Mouse (Mus musculus) brain, adult 2 months (tissue): Measurements from ENCODE around the gene Rpl10-ps3.

Source experiments
- DNase-seq: peaks from one replicate; pipeline ENCODE4 v3.0.0; 2011; ENCODE audit warnings: low read depth, low spot score

Gene Rpl10-ps3

GRCm38 (mm10) chr9:50311036-50311545 is 33.7 kb downstream of the Rpl10-ps3 start:
- no peak for DNase-seq

GRCm38 (mm10) chr9:50305666-50306402 is 38.9 kb downstream of the Rpl10-ps3 start:
- DNase-seq: peak; percentile 83

- DNase-seq: no peak
These were observed 39.7 kb downstream of the Rpl10-ps3 start for GRCm38 (mm10) chr9:50305046-50305445.

GRCm38 (mm10) chr9:50304004-50304403 is 40.8 kb downstream of the Rpl10-ps3 start:
- no peak for DNase-seq

GRCm38 (mm10) chr9:50301722-50302121 is 43.0 kb downstream of the Rpl10-ps3 start:
- DNase-seq: peak; percentile 89

GRCm38 (mm10) chr9:50298389-50298788 is 46.4 kb downstream of the Rpl10-ps3 start:
- DNase-seq: no peak
